Mouse (Mus musculus) myocyte (in vitro differentiated cells): ENCODE data around the gene Cnot6. TPM values are rescaled to one million over a fixed set of nuclear protein-coding genes. Genes with fewer than 3 reads are reported as not detected.
A peak's percentile ranks its signal among the peaks of the same experiment; 100 is the strongest.

ENCODE experiments used
- H3K27me3 ChIP-seq: one replicate; pipeline ENCODE4 v1.6.1; 2011; ENCODE audit not compliant: control insufficient read depth, insufficient read depth, insufficient read length
- H3K36me3 ChIP-seq: one replicate; pipeline ENCODE4 v1.6.1; 2011; ENCODE audit not compliant: control insufficient read depth, insufficient read depth
- H3K4me2 ChIP-seq: one replicate; pipeline ENCODE4 v1.6.1; 2011; ENCODE audit warnings: low read depth, control low read depth
- H3K4me3 ChIP-seq: one replicate; pipeline ENCODE4 v1.5.1; 2011; ENCODE audit warnings: mild to moderate bottlenecking, control low read depth, moderate library complexity
- H3K79me2 ChIP-seq: one replicate; pipeline ENCODE4 v1.6.1; 2011; ENCODE audit not compliant: control insufficient read depth, insufficient read depth
- H3ac ChIP-seq: one replicate; pipeline ENCODE4 v1.6.1; 2011; ENCODE audit not compliant: control insufficient read depth, insufficient read length
- CEBPB ChIP-seq: IDR thresholded peaks from 2 replicates; pipeline ENCODE4 v1.6.1; 2011; ENCODE audit warnings: mild to moderate bottlenecking, moderate library complexity; ENCODE audit not compliant: poor library complexity, insufficient read depth, severe bottlenecking
- E2F4 ChIP-seq: IDR thresholded peaks from one replicate; pipeline ENCODE4 v1.6.1; 2011; ENCODE audit warnings: mild to moderate bottlenecking, control low read depth, moderate library complexity; ENCODE audit not compliant: insufficient read depth
- MAX ChIP-seq: IDR thresholded peaks from one replicate; pipeline ENCODE4 v1.6.1; 2011; ENCODE audit warnings: low read depth, mild to moderate bottlenecking, control low read depth
- MYOD1 ChIP-seq, 3 experiments: IDR thresholded peaks; one replicate each; pipeline ENCODE4 v1.6.1; 2011; ENCODE audit warnings: control low read depth in 2 of 3, low read depth in 2 of 3, mild to moderate bottlenecking in 2 of 3, moderate library complexity in 1 of 3; ENCODE audit not compliant: insufficient read length in 2 of 3, control insufficient read depth in 1 of 3
- MYOG ChIP-seq, 3 experiments: IDR thresholded peaks; one replicate each; pipeline ENCODE4 v1.6.1; 2011; ENCODE audit warnings: control low read depth in 2 of 3, low read depth in 2 of 3, mild to moderate bottlenecking in 2 of 3; ENCODE audit not compliant: insufficient read length in 2 of 3, control insufficient read depth in 1 of 3, insufficient read depth in 1 of 3
- POLR2A ChIP-seq: IDR thresholded peaks from one replicate; pipeline ENCODE4 v1.6.1; 2011; ENCODE audit warnings: low read depth, mild to moderate bottlenecking, control low read depth, moderate library complexity; ENCODE audit not compliant: insufficient read length
- POLR2AphosphoS2 ChIP-seq: IDR thresholded peaks from one replicate; pipeline ENCODE4 v1.6.1; 2011; ENCODE audit warnings: low read depth, control low read depth; ENCODE audit not compliant: insufficient read length
- REST ChIP-seq: IDR thresholded peaks from one replicate; pipeline ENCODE4 v1.6.1; 2011; ENCODE audit warnings: mild to moderate bottlenecking, control low read depth, moderate library complexity; ENCODE audit not compliant: insufficient read depth, insufficient read length
- SRF ChIP-seq: IDR thresholded peaks from one replicate; pipeline ENCODE4 v1.6.1; 2011; ENCODE audit warnings: low read depth; ENCODE audit not compliant: control insufficient read depth, insufficient read length
- TCF12 ChIP-seq: IDR thresholded peaks from one replicate; pipeline ENCODE4 v1.6.1; 2011; ENCODE audit warnings: mild to moderate bottlenecking, control low read depth; ENCODE audit not compliant: poor library complexity, insufficient read depth, severe bottlenecking
- TCF3 ChIP-seq: IDR thresholded peaks from one replicate; pipeline ENCODE4 v1.6.1; 2011; ENCODE audit warnings: low read depth, control low read depth; ENCODE audit not compliant: insufficient read length
- USF1 ChIP-seq: IDR thresholded peaks from one replicate; pipeline ENCODE4 v1.6.1; 2011; ENCODE audit warnings: low read depth, mild to moderate bottlenecking, control low read depth, moderate library complexity
- polyA plus RNA-seq: library from polyadenylated mRNA; unstranded; fragments of >200 nt; fragmentation: generic; extraction: Trizol; gene quantifications from one replicate; pipeline ENCODE4 v1.2.1, GENCODE M21; 2012; ENCODE audit warnings: missing spikeins

The Cnot6 gene
- polyA plus RNA-seq, 1 experiment: 12.1 TPM

DNA sequence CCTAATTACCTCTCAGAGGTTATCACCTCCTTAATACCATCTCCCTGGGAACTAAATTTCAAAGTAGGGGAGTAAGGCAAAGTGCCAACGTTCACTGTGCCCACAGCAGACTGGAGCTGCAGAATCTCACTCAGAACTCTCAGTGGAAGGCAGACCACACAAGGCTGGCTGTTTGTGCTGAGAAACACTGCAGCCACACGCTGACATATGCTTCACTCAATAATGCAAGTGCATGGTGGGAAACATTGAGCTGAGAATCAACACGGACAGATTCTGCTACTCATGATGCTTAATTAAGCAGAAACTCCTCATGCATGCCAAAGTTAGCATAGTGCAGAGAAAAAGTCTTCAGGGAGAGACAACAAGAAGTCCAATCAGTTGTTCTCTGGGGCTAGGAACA, 33.3 kb upstream of the Cnot6 start:
- TF ChIP-seq MYOG (IDR thresholded peaks at IDR 0.05; ENCODE audit: control insufficient read depth in 1 of 3, insufficient read depth in 1 of 3, insufficient read length in 2 of 3, low read depth in 2 of 3) (no peak), REST (no peak)
- Histone ChIP-seq H3K79me2 (no peaks in the 10 kb centered on the region), H3ac (no peak overlapping the region)

DNA sequence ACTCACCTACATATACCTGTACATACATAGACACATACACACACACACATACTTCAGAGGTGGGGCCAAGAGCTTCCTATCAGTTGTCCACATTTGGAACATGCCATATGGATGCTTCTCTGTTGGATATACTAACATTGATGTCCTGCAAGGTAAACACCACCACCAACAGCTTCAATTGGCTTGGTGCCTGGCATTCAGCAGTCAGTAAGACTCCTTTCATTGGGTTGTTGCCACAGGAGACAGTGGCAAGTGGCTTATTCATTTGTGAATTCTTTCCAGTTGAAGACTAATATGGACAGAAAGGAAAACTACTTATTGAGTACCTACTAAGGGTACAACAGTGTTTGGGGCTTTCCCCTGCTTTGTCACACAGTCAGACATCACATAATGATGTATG, 32.5 kb upstream of the Cnot6 start:
- no peak for TF ChIP-seq SRF
- TF ChIP-seq POLR2AphosphoS2: no peak
- no peak for TF ChIP-seq USF1
- TF ChIP-seq REST: no peak
- Histone ChIP-seq H3K4me3 (no peak overlapping the region), H3K27me3 (no peaks in the 10 kb centered on the region), H3K4me2 (no peak overlapping the region), H3K79me2 (no peaks in the 10 kb centered on the region), H3K36me3 (no peaks in the 10 kb centered on the region), H3ac (no peak overlapping the region)

More for the DNA sequence above, 33.3 kb upstream of the Cnot6 start:
- Histone ChIP-seq H3K27me3 (no peaks in the 10 kb centered on the region), H3K4me3 (no peak overlapping the region), H3K4me2 (no peak overlapping the region), H3K36me3 (no peaks in the 10 kb centered on the region)

DNA sequence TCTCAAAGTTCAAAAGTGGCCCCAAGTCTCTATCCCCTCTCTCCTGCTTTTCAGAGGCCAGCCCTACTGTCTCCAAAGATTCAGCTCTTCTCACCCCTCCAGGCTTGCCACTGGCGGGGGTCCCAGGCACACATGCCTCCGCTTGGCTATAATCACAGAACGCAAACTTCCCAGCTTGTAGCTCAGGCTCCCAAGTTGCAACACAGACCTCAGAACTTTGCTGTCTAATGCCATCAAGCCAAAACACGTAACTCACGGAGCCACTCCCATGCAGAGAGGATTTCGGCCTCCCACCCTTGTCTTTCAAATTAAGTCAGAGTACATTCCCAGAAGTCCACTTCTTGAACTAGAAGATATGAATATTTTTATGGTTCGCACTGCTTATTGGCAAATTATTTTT, 31.1 kb upstream of the Cnot6 start:
- no peak for TF ChIP-seq TCF12
- no peak for TF ChIP-seq MAX
- no peak for TF ChIP-seq CEBPB
- Histone ChIP-seq H3K4me2 (no peak overlapping the region), H3K36me3 (no peaks in the 10 kb centered on the region), H3K79me2 (no peaks in the 10 kb centered on the region), H3K27me3 (no peaks in the 10 kb centered on the region), H3K4me3 (no peak overlapping the region), H3ac (no peak overlapping the region)

DNA sequence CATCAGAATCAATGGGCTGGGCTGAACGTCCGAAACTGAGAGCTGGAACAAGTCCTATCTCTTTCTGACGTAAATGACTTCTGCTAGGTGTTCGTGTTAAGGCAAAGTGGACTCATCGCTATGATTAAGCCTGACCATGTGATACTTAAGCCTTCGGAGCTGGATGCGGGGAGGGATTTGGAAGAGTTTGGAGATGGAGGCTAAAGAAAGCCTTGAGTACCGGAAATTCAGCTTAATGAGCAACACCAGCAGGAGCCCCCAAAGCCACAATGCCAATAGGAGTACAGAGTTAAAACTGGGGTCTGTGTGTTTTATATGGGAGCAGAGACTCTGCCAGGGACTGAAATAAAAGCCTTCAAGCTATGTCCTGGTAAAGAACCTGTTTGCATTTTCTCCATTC, 29.7 kb upstream of the Cnot6 start:
- no peak for TF ChIP-seq MAX
- TF ChIP-seq TCF12: no peak
- no peak for TF ChIP-seq TCF3
- TF ChIP-seq POLR2A: no peak
- no peak for TF ChIP-seq CEBPB
- no peak overlapping the region for H3K4me3 ChIP-seq
- no peaks in the 10 kb centered on the region for H3K79me2 ChIP-seq
- H3K36me3 ChIP-seq: no peaks in the 10 kb centered on the region
- H3K4me2 ChIP-seq: no peak overlapping the region
- H3ac ChIP-seq: no peak overlapping the region
- no peaks in the 10 kb centered on the region for H3K27me3 ChIP-seq

DNA sequence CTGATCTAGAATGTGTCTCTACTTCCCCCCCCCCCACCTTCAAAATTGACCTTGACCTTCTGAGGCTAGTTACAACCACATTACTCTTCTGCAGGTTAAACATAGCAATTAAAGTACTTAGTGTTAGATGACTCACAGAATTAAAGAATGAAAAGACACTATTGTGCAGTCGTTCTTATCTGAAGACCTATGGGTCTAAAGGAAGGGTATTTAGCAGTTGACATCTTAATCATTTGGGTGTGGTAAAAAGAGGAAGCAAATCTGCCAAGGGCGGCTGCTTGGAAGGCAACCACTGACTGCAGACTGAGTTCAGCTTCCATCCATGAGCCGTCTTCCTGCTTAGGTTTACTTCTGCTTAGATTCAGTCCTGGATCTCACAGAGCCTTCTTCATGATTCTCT, 27.3 kb upstream of the Cnot6 start:
- TF ChIP-seq MAX (no peak), MYOG (IDR thresholded peaks at IDR 0.05; ENCODE audit: control insufficient read depth in 1 of 3, insufficient read depth in 1 of 3, insufficient read length in 2 of 3, low read depth in 2 of 3) (no peak), TCF3 (no peak), REST (no peak), E2F4 (no peak), USF1 (no peak), POLR2AphosphoS2 (no peak), POLR2A (no peak), CEBPB (no peak), TCF12 (no peak), SRF (no peak), MYOD1 (IDR thresholded peaks at IDR 0.05; ENCODE audit: control insufficient read depth in 1 of 3, insufficient read length in 2 of 3, low read depth in 2 of 3) (no peak)
- no peak overlapping the region for H3K4me3 ChIP-seq
- H3K79me2 ChIP-seq: no peaks in the 10 kb centered on the region
- no peak overlapping the region for H3ac ChIP-seq
- H3K36me3 ChIP-seq: no peaks in the 10 kb centered on the region
- H3K4me2 ChIP-seq: no peak overlapping the region
- H3K27me3 ChIP-seq: no peaks in the 10 kb centered on the region

DNA sequence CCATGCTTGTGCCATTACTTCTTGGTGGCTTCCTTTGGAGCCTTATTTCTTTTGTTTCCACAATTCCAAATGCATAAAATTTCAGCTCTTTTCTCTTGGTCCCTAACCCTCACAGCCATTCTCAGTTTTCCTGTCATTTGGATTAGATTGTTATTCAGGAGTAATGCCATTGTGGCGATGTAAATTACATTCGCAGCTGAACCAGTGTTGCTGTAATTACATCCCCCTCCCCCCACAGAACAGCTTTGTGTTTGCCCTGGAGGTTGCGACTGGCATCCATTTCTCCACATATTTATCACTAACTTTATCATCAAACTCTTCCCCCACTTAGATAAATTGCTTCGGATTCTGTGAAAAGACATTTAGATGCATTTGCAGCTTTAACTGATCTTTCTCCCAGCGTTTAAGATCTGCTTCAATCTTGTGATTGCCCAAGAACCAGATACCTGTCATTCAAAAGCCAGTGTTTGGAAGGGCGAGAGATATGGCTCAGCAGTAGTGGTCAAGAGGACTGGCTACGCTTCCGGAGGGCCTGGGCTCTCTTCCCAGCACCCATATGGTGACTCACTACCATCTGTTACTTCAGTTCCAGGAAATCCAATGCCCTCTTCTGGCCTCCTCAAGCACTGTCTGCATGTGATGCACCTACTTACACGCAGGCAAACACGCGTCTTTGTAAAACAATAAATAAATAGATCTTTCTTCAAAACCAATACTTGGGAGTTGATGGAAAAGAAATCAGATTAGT, 26.3 kb upstream of the Cnot6 start:
- Histone ChIP-seq H3K4me2 (no peak overlapping the region), H3K36me3 (no peaks in the 10 kb centered on the region), H3K4me3 (no peak overlapping the region), H3K79me2 (no peaks in the 10 kb centered on the region), H3ac (no peak overlapping the region), H3K27me3 (no peaks in the 10 kb centered on the region)
- TF ChIP-seq CEBPB (peak; percentile 53; the same call in 1 of the 2 replicates), TCF12 (no peak), TCF3 (no peak), MYOD1 (IDR thresholded peaks at IDR 0.05; ENCODE audit: control insufficient read depth in 1 of 3, insufficient read length in 2 of 3, low read depth in 2 of 3) (no peak), MYOG (IDR thresholded peaks at IDR 0.05; ENCODE audit: control insufficient read depth in 1 of 3, insufficient read depth in 1 of 3, insufficient read length in 2 of 3, low read depth in 2 of 3) (no peak), SRF (no peak), POLR2A (no peak), REST (no peak), USF1 (peak; percentile 1), MAX (no peak)
